Mouse (Mus musculus) T-cell, adult 2 months (primary cell): ENCODE measurements around the gene Rbbp7.

Experiments
- DNase-seq: peaks from one replicate; pipeline ENCODE4 v3.0.0; 2022; ENCODE audit warnings: low spot score

The Rbbp7 gene

DNA sequence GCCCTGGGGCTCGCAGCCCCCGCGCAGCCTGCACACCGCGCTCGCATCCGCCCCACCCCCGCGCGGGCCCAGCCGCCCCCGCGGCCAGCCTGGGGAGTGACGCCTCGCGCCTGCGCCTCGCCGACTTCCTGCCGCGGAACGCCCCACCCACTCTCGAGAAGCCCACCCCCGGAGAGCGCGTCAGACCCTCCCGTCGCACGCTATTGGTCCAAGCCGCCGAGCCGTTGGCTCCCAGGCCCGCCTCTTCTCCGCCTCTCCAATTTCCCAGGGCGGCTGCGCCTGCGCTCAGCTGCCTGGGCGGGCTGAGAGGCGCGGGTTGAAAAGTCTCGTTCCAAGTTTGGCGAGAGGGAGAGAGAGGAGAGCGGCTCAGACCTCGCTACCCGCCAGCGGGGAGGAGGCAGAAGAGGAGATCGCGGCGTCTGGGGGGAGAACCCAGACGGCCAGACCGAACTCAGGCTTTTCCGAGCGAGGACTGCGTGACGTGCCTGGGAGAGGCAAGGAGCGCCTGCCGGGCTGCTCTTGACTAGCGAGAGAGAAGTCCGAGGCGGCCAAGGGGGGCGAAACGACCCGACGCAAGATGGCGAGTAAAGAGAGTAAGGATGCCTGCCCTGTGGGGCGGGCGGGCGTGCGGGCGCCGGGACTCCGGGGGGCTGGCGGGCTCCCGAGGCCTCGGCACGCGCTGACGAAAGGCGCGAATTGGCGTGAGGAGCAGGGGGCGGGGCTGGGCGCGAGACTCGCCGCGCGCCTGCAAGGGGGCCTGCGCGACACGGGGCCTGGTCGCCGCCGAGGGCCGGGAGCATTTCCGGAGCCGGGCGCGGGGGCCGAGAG is at the start of gene Rbbp7:
TSS of gene Rbbp7 (plus strand) at position 288 of the 828 bp plus-strand sequence.
- DNase-seq = peak; percentile 94

DNA sequence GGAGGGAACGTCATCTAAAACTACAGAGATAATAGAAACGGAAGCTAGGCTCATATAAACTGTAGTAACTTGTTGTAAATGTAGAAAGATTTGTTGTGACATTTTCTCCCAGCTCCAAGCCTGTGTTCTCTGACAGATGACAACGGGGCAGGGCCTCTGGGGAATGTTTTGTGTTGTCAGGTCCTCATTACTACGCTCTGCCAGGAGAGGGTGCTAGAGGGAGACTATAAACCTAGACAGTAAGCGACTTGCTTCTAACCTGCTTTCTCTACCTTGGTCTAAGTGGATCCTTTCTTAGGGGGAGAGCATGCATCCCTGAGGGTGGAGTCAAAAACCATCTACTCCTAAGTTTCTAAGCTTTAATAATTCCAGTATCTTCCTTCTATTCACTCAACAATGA is 42.4 kb upstream of the Rbbp7 start:
- DNase-seq = peak; percentile 41

DNA sequence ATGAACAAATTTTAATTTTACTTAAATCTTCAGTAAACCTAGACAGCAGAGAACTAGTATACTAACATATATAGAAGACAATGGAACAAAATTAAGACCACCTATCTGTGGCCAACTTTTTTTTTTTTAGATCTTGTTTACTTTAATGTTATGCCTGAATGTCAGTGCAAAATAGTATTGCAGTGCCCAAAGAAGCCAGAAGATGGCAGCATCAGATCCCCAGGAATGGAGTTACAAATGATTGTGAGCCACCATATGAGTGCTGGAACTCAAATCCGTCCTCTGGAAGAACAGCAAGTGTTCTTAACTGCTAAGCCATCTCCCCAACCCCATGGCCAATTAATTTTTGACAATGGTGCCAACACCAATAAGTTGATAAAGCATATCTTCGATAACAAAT is 40.6 kb upstream of the Rbbp7 start:
- peak; percentile 41 for DNase-seq

DNA sequence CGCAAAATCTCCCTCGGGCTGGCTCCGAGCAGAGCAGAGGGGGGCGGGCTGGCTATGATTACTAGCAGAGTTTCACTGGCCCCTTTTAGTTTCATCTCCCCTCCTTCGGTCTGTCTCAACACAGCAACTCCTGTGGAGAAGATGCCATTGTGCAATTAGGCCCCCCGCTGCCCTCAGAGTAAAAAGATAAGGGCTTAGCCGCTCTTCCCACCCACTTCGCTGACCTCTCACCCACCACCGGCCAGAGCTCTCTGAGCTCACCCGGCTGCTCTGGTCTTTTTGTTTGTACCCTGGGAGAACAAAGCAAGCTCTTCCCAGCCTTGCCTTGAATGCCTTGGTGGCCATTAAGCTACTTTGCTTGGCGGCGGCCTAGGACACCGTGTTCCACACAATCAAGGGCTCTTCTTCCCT is 32.8 kb upstream of the Rbbp7 start:
- DNase-seq = no peak

DNA sequence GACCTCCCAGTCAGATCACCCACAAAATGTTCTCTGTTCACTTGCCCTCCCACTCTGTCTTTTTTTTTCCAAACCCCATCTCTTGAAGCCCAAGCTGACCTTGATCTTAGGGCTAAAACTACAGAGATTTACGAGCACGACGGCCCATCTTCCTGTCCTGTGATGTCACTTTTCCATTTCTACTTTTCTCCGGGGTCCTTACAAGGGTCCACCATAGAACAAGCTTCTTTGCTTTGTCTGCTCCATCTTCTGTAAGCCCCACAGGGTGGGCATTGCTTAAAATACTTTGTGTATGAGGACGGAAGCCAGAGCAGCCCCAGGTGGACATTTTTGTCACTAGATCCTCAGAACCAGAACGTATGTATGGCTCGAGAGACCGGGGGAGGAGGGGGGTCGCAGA is 32.4 kb upstream of the Rbbp7 start:
- no peak for DNase-seq

DNA sequence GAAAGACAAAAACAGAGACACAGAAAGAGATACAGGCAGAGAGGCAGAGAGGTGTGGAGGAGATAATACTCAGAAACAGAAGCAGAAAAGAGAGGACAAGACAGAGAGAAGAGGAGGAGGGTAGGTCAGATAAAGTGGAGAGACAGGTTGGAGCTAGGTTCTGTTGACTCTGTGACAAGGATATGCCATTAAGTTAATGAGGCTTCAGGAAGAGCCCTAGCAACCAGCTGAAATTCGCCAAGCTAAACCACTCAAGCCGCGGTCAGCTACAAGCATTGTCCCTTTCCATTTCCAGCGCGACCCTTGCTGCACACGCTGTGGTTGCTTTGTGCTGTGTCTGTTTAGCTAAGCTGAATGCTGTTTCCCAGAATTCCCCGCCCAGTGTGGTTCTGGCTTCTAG is 32.0 kb upstream of the Rbbp7 start:
- DNase-seq = no peak

DNA sequence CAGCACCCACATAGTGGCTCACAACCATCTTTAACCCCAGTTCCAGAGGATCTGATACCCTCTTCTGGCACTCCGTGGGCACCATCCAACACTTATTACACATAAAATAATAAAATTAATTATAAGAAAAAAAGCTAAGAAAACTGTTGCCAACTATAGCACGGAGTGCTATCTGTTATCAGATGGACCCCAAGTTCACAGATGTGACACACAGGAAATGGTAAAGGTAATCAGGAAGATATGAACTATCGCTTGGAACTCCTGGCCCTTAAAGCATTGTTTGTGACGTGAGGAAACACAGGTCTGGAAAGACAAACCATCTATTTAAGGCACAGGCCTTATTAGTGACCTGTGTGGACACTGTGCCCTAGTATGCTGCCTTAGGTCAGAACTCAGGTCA is 30.2 kb upstream of the Rbbp7 start:
- DNase-seq = no peak

- peak; percentile 53 for DNase-seq
These were observed 24.9 kb upstream of the Rbbp7 start for GRCm38 (mm10) chrX:162734997-162735929.

GRCm38 (mm10) chrX:162736140-162736659 is 24.0 kb upstream of the Rbbp7 start:
- no peak for DNase-seq

- no peak for DNase-seq
These were observed 11.3 kb upstream of the Rbbp7 start for GRCm38 (mm10) chrX:162748696-162749420.

DNA sequence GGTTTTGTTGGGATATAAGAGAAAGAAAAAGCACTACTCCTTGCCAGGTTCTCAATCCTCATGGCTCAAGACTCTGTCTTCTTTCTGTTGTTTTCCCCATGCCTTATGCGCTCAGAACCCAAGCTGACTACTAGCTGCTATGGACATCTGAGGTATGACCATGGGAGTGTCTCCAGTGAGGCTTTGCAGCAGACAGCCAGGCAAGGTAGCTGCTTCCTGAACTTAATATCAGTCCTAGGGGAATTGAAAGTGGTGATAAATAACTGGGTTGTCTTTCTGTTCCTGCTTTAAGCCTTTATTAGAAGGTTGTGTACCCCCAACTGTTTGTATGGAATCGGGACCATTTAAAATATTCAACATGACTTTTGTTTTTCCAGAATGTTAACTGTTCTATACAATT is 7.8 kb upstream of the Rbbp7 start:
- DNase-seq = no peak

- DNase-seq = no peak
These were observed 5.9 kb upstream of the Rbbp7 start for GRCm38 (mm10) chrX:162754314-162754713.

GRCm38 (mm10) chrX:162756058-162756457 is 4.1 kb upstream of the Rbbp7 start:
- no peak for DNase-seq

DNA sequence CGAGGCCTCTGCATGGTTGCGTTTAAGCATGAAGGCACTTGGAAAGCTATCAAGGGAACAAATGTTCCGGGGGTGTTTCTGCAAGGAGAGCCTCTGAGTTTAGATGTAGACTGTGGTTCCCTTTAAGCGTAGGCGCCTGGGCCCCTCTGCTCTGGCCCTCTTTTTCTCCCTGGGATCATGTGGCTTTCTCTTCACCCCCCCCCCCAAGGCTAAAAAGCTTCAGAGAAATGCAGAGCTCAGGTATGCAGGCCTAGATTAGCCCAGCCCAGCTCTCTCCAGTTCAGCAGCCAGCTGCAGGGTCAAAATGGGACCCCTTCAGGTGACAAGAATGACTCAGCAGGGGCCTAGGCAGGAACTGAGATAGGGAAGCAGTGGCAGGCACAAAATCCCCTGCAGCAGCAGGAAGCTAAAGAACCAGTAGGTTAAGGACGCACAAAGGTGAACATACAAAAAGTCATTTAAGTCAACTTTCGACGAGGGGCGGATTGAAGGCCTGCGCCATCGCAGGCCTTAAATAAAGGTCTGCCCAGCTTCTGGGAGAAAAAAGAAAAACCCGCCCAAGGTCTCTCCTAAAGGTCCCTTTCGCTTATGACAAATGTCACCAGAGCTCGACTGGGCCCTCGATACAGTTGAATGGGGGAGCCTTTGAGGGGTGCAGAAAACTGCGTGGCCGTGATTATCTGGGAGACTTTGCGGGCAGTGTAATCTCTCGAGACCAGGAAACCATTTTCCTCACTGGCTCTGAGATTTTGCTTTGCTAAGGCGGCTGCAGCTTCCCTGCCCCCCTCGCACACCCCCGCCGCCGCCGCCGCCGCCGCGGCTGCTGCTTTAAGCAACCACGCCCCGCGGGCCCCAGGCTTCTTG is 719 bp upstream of the Rbbp7 start:
- peak; percentile 16 for DNase-seq

- no peak for DNase-seq
These were observed 835 bp downstream of the Rbbp7 start for GRCm38 (mm10) chrX:162760958-162761515.

- DNase-seq = no peak
These were observed 1.7 kb downstream of the Rbbp7 start for GRCm38 (mm10) chrX:162761716-162762395.

DNA sequence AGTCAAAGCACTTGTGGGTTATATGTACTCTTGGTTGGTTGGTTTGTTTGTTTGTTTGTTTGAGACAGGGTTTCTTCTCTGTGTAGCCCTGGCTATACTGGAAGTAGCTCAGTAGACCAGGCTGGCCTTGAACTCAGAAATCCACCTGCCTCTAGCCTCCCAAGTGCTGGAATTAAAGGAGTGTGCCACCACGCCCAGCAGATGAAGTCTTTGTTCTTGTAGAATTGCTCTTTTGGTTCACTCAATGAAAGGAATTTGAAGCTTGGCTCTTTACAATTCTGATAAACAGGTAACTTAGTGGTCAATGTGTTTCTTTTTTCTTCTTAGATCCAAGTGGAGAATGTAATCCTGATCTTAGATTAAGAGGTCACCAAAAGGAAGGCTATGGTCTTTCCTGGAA is 10.5 kb downstream of the Rbbp7 start:
- no peak for DNase-seq

DNA sequence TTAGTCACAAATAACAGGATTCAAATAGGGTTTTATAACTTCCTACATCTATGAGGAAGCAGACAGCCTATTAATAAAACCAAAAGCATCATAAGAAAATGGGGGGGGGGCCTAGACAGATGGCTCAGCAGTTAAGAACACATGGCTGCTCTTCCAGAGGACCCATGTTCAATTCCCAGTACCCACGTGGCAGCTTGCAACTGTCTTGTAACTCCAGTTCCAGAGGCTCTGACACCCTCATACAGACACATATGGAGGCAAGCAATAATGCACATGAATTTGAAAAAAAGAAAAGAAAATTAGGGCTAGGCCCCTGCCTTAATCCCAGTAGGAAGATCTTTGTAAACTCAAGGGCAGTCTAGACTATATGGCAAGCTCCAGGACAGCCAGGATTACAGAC is 28.2 kb downstream of the Rbbp7 start:
- no peak for DNase-seq

DNA sequence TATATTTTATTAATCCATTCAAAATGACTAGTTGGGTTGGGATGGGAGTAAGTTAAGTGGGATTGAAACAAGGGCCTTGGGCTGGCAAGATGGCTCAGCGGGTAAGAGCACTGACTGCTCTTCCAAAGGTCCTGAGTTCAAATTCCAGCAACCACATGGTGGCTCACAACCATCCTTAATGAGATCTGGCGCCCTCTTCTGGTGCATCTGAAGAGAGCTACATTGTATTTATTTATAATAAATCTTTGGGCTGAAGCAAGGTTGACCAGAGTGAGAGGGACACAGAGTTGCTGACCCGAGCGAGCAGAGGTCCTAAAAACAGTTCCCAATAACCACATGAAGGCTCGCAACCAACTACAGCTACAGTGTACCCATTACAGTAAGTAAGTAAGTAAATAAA is 31.2 kb downstream of the Rbbp7 start:
- DNase-seq = peak; percentile 2

- DNase-seq = peak; percentile 39
These were observed 40.2 kb downstream of the Rbbp7 start for GRCm38 (mm10) chrX:162800371-162800770.
